Mouse (Mus musculus): ENCODE results near the gene Ankzf1. TPM values are rescaled to one million over a fixed set of nuclear protein-coding genes. Genes with fewer than 3 reads are reported as not detected.

The Ankzf1 gene
- polyA plus RNA-seq, 1 experiment from 2014 or later: 9.8 TPM

DNA sequence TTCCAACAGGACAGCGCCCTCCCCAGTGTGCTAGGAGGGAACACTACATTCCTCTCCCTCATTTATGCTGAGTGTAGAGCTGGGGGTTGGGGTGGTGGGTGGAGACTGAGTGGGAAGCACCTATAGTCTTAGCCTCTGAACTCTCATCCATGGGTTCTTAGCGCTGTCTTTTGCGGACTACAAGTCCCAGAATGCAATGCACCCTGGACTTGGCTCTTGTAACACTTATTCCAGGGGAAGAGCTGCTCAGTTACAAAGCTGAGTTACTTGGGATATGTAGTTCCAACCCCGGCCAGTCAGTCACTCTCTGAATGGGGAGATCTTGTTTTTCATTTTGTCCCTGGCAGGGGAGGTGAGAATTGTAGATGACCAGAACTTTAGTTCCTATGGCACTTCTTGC lies 52.9 kb downstream of the Ankzf1 start:
- H3K4me2 ChIP-seq (ENCODE audit: low read depth, low read length): no peak overlapping the region
- H3K36me3 ChIP-seq (replicated peaks; ENCODE audit: insufficient read depth, low read length): peaks cover 27% of the 10 kb centered on the region
- WGBS (ENCODE audit: insufficient replicate concordance): 38% methylated on average over 4 of the region's 4 CpGs
- H3K27me3 ChIP-seq (ENCODE audit: insufficient read depth, low read length): no peaks in the 10 kb centered on the region
- ATAC-seq (peak; percentile 79), DNase-seq (peak; percentile 56)
- H3K4me1 ChIP-seq (ENCODE audit: insufficient read depth): peaks cover 5% of the 10 kb centered on the region
- H3K27ac ChIP-seq (ENCODE audit: low read depth): no peak overlapping the region
- H3K9me3 ChIP-seq (ENCODE audit: low read length): no peaks in the 10 kb centered on the region
- H3K9ac ChIP-seq (replicated peaks): no peak overlapping the region
- TF ChIP-seq EP300 (IDR thresholded peaks at IDR 0.05; ENCODE audit: low read depth): no peak
- no peak for TF ChIP-seq CTCF (IDR thresholded peaks at IDR 0.05; ENCODE audit: low read depth)
- no peak overlapping the region for H3K4me3 ChIP-seq (ENCODE audit: low read depth, low read length)

DNA sequence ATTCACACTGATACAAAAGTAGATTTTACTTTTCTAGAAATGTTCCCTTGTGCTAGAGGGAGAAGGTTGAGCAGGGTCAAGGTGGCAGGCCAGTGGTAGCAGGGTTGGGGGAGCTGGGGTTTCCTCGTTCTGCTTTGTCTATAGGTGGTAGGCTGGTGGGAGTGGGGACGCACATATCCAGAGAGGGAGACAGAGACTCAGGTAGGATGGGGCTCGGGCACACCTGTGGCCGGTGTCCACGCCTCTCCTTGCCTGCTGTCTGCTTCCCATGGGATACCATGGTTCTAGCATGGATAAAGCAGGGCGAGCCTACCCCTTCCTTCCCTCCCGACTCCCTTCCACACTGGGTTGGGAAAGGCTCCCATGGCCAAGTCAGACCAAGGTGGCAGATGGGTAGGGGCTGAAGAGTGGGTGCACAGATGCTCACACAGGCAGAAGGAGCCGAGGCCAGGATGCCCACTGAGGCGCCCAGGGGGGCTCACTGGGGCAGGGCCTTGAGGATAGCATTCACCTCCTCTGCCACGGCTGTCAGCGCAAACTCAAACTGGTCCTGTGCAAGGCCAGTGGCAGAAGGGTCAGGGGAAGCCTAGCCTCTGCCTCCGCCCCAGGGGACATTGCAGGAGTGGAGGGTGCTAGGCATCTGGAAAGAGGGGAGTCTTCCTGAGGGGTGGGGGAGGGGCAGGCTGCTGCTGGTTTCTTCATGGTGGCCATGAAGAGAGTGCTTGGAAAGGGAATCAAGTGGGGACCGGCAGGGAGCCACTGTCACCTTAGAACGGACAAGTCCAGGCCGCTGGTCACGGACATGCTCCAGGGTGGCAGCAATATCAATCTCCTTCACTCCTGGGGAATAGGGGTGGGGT lies 55.4 kb downstream of the Ankzf1 start:
- no peak for DNase-seq
- no peak for ATAC-seq
- TF ChIP-seq EP300 (IDR thresholded peaks at IDR 0.05; ENCODE audit: low read depth) (no peak), CTCF (IDR thresholded peaks at IDR 0.05; ENCODE audit: low read depth) (no peak)
- Histone ChIP-seq H3K9me3 (ENCODE audit: low read length) (no peaks in the 10 kb centered on the region), H3K9ac (replicated peaks) (no peak overlapping the region), H3K36me3 (replicated peaks; ENCODE audit: insufficient read depth, low read length) (peaks cover 12% of the 10 kb centered on the region), H3K27ac (ENCODE audit: low read depth) (no peak overlapping the region), H3K4me1 (ENCODE audit: insufficient read depth) (peaks cover 11% of the 10 kb centered on the region), H3K4me3 (ENCODE audit: low read depth, low read length) (no peak overlapping the region), H3K27me3 (ENCODE audit: insufficient read depth, low read length) (no peaks in the 10 kb centered on the region), H3K4me2 (ENCODE audit: low read depth, low read length) (no peak overlapping the region)
- WGBS (ENCODE audit: insufficient replicate concordance): 87% methylated on average over 16 of the region's 16 CpGs

DNA sequence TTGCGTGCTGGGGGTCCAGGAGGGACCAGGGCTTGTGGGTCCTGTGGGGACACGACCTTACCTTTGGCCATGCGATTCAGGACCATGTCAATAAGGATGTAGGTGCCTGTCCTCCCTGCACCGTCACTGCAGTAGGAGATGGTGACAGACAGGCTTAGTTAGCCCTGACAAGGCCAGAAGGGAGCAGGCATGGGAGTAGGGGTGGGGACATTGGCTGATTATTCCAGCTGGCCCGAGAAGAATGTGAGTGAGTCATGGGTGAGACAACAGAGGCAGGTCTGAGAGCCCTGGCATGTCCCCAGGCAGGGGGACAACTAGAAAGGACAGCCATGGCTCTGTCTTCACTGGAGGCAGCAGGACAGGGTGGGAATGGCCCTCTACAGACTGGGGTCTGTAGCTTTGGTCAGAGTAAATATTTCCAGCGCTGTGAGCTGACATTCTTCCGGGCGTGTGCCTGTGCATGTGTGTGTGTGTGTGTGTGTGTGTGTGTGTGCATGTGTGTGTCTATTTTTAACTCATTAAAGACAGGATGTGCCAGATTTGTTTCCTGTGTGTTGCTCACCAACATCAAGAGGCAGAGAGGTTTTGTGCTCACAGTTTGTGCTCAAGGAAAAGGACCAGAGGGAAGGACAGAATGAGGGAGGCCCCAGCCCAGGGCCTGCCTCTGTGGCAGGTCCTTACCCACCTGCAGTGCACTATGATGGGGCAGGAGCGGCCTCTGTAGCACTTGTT lies 56.3 kb downstream of the Ankzf1 start:
- Histone ChIP-seq H3K4me1 (ENCODE audit: insufficient read depth) (peaks cover 11% of the 10 kb centered on the region), H3K9ac (replicated peaks) (no peak overlapping the region; the same call in 1 of the 2 replicates), H3K27ac (ENCODE audit: low read depth) (no peak overlapping the region), H3K4me2 (ENCODE audit: low read depth, low read length) (no peak overlapping the region), H3K27me3 (ENCODE audit: insufficient read depth, low read length) (no peaks in the 10 kb centered on the region), H3K36me3 (replicated peaks; ENCODE audit: insufficient read depth, low read length) (peaks cover 9% of the 10 kb centered on the region; the same call in 1 of the 2 replicates), H3K4me3 (ENCODE audit: low read depth, low read length) (no peak overlapping the region), H3K9me3 (ENCODE audit: low read length) (no peaks in the 10 kb centered on the region)
- DNase-seq (peak; percentile 20), ATAC-seq (no peak)
- no peak for TF ChIP-seq CTCF (IDR thresholded peaks at IDR 0.05; ENCODE audit: low read depth)
- TF ChIP-seq EP300 (IDR thresholded peaks at IDR 0.05; ENCODE audit: low read depth): no peak
- 51% methylated on average over 9 of the region's 9 CpGs for WGBS (ENCODE audit: insufficient replicate concordance)

Small RNA genes lying within 50 kb of the gene (microRNA-seq; reads per million reads assigned to microRNA genes)
- not detected for gene Gm27943

Other genes with a start within 250 kb of the Ankzf1 start
- gene Ihh, start 240.5 kb upstream of the Ankzf1 start, polyA plus RNA-seq (2015; fragmentation: Nextera tagmentation; extraction: Ambion mirVana): 1.1 TPM in 2 replicates
- 3.0 and 3.5 TPM in 2 replicates for gene Nhej1, start 67.0 kb upstream of the Ankzf1 start, polyA plus RNA-seq (2015; fragmentation: Nextera tagmentation; extraction: Ambion mirVana)
- gene Slc23a3, start 58.3 kb upstream of the Ankzf1 start, polyA plus RNA-seq (2015; fragmentation: Nextera tagmentation; extraction: Ambion mirVana): 2.3 and 2.8 TPM in 2 replicates
- 43.8 and 47.4 TPM in 2 replicates for gene Cnppd1, start 49.4 kb upstream of the Ankzf1 start, polyA plus RNA-seq (2015; fragmentation: Nextera tagmentation; extraction: Ambion mirVana)
- 51.2 and 54.9 TPM in 2 replicates for gene Retreg2, start 49.4 kb upstream of the Ankzf1 start, polyA plus RNA-seq (2015; fragmentation: Nextera tagmentation; extraction: Ambion mirVana)
- gene Zfand2b, start 23.5 kb upstream of the Ankzf1 start, polyA plus RNA-seq (2015; fragmentation: Nextera tagmentation; extraction: Ambion mirVana): 32.7 and 34.7 TPM in 2 replicates
- gene Abcb6, start 11.8 kb upstream of the Ankzf1 start, polyA plus RNA-seq (2015; fragmentation: Nextera tagmentation; extraction: Ambion mirVana): 38.1 and 41.5 TPM in 2 replicates
- 17.6 and 17.8 TPM in 2 replicates for gene Atg9a, start within 50 bp of the Ankzf1 start, polyA plus RNA-seq (2015; fragmentation: Nextera tagmentation; extraction: Ambion mirVana)
- 2.7 and 3.5 TPM in 2 replicates for gene Glb1l, start 18.7 kb downstream of the Ankzf1 start, polyA plus RNA-seq (2015; fragmentation: Nextera tagmentation; extraction: Ambion mirVana)
- 88.3 and 101 TPM in 2 replicates for gene Stk16, start 18.7 kb downstream of the Ankzf1 start, polyA plus RNA-seq (2015; fragmentation: Nextera tagmentation; extraction: Ambion mirVana)
- 291 and 298 TPM in 2 replicates for gene Tuba4a, start 27.7 kb downstream of the Ankzf1 start, polyA plus RNA-seq (2015; fragmentation: Nextera tagmentation; extraction: Ambion mirVana)
- 0.18 TPM in 1 of 2 replicates, not detected in the other for gene A630095N17Rik, start 40.0 kb downstream of the Ankzf1 start, polyA plus RNA-seq (2015; fragmentation: Nextera tagmentation; extraction: Ambion mirVana)
- gene Dnajb2, start 44.3 kb downstream of the Ankzf1 start, polyA plus RNA-seq (2015; fragmentation: Nextera tagmentation; extraction: Ambion mirVana): 29.0 and 31.0 TPM in 2 replicates
- gene Ptprn, start 72.4 kb downstream of the Ankzf1 start, polyA plus RNA-seq (2015; fragmentation: Nextera tagmentation; extraction: Ambion mirVana): 0.02 and 0.09 TPM in 2 replicates
- not detected in 2 replicates for gene Resp18, start 86.3 kb downstream of the Ankzf1 start, polyA plus RNA-seq (2015; fragmentation: Nextera tagmentation; extraction: Ambion mirVana)
- 50.5 and 52.8 TPM in 2 replicates for gene Dnpep, start 125.8 kb downstream of the Ankzf1 start, polyA plus RNA-seq (2015; fragmentation: Nextera tagmentation; extraction: Ambion mirVana)
- gene Des, start 168.2 kb downstream of the Ankzf1 start, polyA plus RNA-seq (2015; fragmentation: Nextera tagmentation; extraction: Ambion mirVana): 4.0 and 14.2 TPM in 2 replicates
- gene Speg, start 183.1 kb downstream of the Ankzf1 start, polyA plus RNA-seq (2015; fragmentation: Nextera tagmentation; extraction: Ambion mirVana): 3.4 and 3.5 TPM in 2 replicates
- 21.0 and 22.0 TPM in 2 replicates for gene Gmppa, start 243.8 kb downstream of the Ankzf1 start, polyA plus RNA-seq (2015; fragmentation: Nextera tagmentation; extraction: Ambion mirVana)

All from liver, postnatal 0 days (tissue).